Mouse (Mus musculus) cortical plate, adult 2 months (tissue): ENCODE data around the gene Sphk2. TPM values are rescaled to one million over a fixed set of nuclear protein-coding genes. Genes with fewer than 3 reads are reported as not detected.

Experiments used
- H3K27ac ChIP-seq: fragments of 200-500 bp; 2 replicates; pipeline ENCODE4 v1.5.1; 2012; ENCODE audit warnings: low read length, control low read depth, inconsistent platforms; ENCODE audit not compliant: insufficient read depth
- H3K4me1 ChIP-seq: fragments of 200-500 bp; 2 replicates; pipeline ENCODE4 v1.6.1; 2011; ENCODE audit warnings: low read length; ENCODE audit not compliant: control insufficient read depth, insufficient read depth
- H3K4me3 ChIP-seq: fragments of 200-500 bp; 2 replicates; pipeline ENCODE4 v1.5.1; 2011; ENCODE audit warnings: mild to moderate bottlenecking, low read length, control low read depth; ENCODE audit not compliant: insufficient read depth
- CTCF ChIP-seq: fragments of 200-500 bp; IDR thresholded peaks from 2 replicates; pipeline ENCODE4 v1.5.1; 2011; ENCODE audit warnings: mild to moderate bottlenecking, control low read depth, low read length; ENCODE audit not compliant: insufficient read depth; ENCODE audit errors: extremely low read depth
- POLR2A ChIP-seq: fragments of 200-500 bp; IDR thresholded peaks from 2 replicates; pipeline ENCODE4 v1.6.1; 2011; ENCODE audit warnings: mild to moderate bottlenecking, low read length, control low read depth; ENCODE audit not compliant: insufficient read depth; ENCODE audit errors: extremely low read depth
- polyA plus RNA-seq: library from polyadenylated mRNA; depleted of rRNA; stranded (reverse); fragments of >200 nt; gene quantifications from 2 replicates; pipeline ENCODE4 v1.2.3, GENCODE M21; 2012

Gene Sphk2
- polyA plus RNA-seq, 1 experiment = 22.5 TPM

GRCm38 (mm10) chr7:45706721-45707241 is 11.0 kb downstream of the Sphk2 start:
- Histone ChIP-seq H3K4me3 (peak overlapping the region; percentile 97), H3K4me1 (peaks cover 11% of the 10 kb centered on the region), H3K27ac (peak overlapping the region; percentile 100)
- TF ChIP-seq POLR2A (peak; percentile 46; the same call in 1 of the 2 replicates), CTCF (no peak)

GRCm38 (mm10) chr7:45705873-45706281 is 11.9 kb downstream of the Sphk2 start:
- H3K4me1 ChIP-seq = peaks cover 11% of the 10 kb centered on the region
- peak overlapping the region; percentile 100 for H3K27ac ChIP-seq
- H3K4me3 ChIP-seq = peak overlapping the region; percentile 97
- no peak for TF ChIP-seq CTCF
- TF ChIP-seq POLR2A = peak; percentile 59; the same call in 1 of the 2 replicates

GRCm38 (mm10) chr7:45705443-45705864 is 12.3 kb downstream of the Sphk2 start:
- Histone ChIP-seq H3K27ac (peak overlapping the region; percentile 100), H3K4me1 (peaks cover 11% of the 10 kb centered on the region), H3K4me3 (peak overlapping the region; percentile 97)
- TF ChIP-seq POLR2A (no peak), CTCF (no peak)

DNA sequence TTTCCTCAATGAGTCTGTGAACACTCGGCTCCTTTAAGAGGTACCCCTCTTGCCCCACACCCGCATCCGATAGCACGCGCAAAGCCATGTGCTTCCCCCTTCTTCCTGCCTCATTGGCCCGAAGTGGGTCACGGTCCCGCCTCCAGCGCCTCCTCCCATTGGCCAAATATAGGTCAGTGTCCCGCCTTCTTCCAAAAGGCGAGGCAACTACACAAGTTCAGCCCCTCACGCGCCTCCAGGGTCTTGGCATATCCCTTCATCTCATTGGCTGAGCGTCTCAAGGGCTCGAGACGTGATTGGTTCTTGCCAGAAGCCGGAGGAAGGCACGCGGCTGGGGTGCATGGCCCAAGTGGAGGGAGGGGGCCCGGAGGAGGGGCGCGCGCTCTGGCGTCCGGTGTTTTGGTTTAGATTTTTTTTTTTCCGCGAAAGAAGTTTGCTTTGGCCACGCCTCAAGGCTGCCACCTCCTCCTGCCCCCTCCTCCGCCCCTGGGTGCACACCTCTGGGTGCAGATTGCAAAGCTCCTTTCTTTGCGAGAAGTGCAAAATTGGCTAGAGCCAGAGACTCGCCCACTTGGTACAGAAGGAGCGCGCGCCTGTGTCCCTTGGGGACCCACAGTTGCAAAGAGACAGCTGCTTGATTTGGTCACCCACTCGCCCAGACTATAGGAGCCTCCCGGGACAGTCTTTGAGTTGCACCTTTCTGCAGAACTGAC is 12.9 kb downstream of the Sphk2 start, which contains the start of gene Dbp:
TSS of gene Dbp (plus strand) at position 359 of the 713 bp plus-strand sequence.
- H3K27ac ChIP-seq = peak within 1 kb of the TSS; percentile 100
- H3K4me3 ChIP-seq = peak within 1 kb of the TSS; percentile 97
- H3K4me1 ChIP-seq = peaks cover 11% of the 10 kb centered on the region
- TF ChIP-seq CTCF (no peak), POLR2A (peak; percentile 66)

DNA sequence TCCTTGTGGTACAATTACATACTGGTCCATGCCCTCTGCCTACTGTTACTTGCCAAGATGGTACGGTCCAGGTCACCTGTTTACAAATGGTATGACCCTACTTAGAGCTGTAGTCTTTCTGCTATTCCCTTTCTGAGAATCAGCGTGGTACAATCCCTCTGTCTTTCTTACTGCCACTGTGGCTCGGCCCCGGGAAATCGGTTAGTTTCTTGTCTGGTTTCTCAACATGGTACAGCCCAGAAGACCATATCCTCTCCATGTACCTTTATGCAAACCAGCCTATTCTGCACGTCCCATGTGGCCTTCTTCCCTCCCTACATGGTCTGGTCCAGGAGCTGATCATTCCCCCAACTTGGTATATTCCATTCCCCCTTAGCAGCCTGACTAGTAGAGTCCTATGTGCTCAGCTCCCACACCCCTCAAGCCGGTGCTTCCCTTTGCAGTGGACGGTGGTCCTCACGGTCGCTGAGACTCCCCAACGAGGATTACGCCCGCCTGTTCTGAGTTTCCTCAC is 13.7 kb downstream of the Sphk2 start:
- Histone ChIP-seq H3K27ac (peak overlapping the region; percentile 87), H3K4me1 (peaks cover 9% of the 10 kb centered on the region; the same call in 1 of the 2 replicates), H3K4me3 (peak overlapping the region; percentile 45)
- no peak for TF ChIP-seq CTCF
- peak; percentile 88 for TF ChIP-seq POLR2A

DNA sequence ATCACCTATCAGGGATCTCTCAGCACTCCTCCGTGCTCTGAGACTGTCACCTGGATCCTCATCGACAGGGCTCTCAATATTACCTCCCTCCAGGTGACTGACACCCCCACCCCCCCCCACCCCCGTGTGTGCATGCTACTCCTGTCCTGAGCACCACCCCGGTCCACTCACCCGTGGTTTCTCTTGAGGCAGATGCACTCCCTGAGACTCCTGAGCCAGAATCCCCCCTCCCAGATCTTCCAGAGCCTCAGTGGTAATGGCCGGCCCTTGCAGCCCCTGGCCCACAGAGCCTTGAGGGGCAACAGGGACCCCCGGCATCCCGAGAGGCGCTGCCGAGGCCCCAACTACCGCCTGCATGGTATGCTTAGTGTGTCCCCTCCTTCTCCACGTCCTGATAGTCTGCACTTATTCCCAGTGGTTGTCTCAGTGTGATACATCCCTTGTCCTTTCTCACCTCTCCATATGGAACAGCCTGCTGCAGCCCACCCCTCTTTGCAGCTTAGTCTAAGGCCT is 14.2 kb downstream of the Sphk2 start:
- Histone ChIP-seq H3K4me1 (peaks cover 6% of the 10 kb centered on the region; the same call in 1 of the 2 replicates), H3K27ac (peak overlapping the region; percentile 87), H3K4me3 (peak overlapping the region; percentile 45)
- TF ChIP-seq CTCF (no peak), POLR2A (no peak; the same call in 1 of the 2 replicates)

DNA sequence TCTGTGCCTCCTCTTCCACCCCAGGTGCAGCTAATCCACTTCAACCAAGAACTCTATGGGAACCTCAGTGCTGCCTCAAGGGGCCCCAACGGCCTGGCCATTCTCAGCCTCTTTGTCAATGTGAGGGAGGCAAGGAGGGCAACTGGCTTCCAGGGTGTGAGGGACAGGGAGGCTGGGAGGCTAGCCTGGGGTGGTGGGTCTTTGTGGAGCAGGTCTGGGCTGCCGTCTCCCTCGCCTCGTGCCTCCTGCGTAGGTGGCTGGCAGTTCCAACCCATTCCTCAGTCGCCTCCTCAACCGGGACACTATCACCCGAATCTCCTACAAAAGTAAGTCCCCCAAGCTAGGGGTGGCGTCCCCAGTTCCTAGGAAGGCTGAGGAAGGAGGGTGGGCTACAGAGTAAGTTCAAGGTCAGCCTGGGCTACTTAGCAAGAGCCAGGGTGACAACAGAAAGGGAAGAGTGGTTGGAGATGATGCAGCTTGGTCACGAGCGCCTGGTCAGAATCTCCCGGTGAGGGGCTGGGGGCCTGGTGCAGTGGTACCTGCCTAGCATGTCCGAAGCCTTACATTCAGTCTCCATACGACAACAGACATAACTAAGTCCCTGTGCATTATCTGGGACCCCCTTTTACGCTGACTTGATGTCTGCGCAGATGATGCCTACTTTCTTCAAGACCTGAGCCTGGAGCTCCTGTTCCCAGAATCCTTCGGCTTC is 14.8 kb downstream of the Sphk2 start:
- Histone ChIP-seq H3K4me1 (no peaks in the 10 kb centered on the region), H3K4me3 (no peak overlapping the region), H3K27ac (no peak overlapping the region)
- no peak for TF ChIP-seq POLR2A
- no peak for TF ChIP-seq CTCF

DNA sequence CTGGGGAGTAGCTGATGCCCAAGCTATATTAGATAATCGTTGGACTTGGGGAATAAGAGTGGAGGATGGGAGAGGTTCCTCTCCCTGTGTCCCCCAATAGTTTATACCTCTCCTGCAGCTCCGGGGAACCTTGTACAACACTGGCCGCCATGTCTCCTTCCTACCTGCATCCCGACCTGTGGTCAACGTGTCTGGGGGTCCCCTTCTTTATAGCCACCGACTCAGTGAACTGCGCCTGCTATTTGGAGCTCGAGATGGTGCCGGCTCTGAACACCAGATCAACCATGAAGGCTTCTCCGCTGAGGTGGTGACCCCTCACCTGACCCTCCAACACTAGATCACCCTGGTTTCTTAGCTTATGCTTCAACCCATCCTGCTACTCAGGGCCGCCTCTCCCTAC is 15.5 kb downstream of the Sphk2 start:
- H3K4me1 ChIP-seq = no peaks in the 10 kb centered on the region
- no peak overlapping the region for H3K4me3 ChIP-seq
- no peak overlapping the region for H3K27ac ChIP-seq
- no peak for TF ChIP-seq POLR2A
- no peak for TF ChIP-seq CTCF

DNA sequence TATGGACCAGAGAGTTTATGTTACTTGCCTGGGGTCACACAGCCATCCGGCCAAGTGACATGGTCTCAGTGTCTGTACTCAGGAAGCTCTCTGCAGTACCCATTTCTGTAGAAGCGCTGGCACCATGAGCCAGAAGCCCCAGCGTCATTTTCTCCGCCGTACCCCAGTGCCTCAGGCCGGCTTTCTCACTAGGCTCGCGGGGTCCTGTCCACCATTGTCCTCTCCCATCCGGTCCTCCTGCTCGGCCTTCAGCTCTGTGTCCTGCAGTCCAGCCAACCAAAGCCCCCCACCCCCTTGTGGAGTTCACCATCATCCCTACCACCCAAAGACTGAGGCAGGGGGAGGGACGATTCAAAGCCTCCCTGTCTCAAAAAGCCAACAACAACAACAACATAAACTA is 16.2 kb downstream of the Sphk2 start:
- TF ChIP-seq POLR2A = no peak
- no peak for TF ChIP-seq CTCF
- H3K4me1 ChIP-seq = no peaks in the 10 kb centered on the region
- peak overlapping the region; percentile 84 for H3K4me3 ChIP-seq
- no peak overlapping the region for H3K27ac ChIP-seq

GRCm38 (mm10) chr7:45701072-45701471 is 16.7 kb downstream of the Sphk2 start:
- TF ChIP-seq POLR2A (no peak), CTCF (no peak)

More at GRCm38 (mm10) chr7:45701072-45701471, 16.7 kb downstream of the Sphk2 start:
- H3K4me3 ChIP-seq = peak overlapping the region; percentile 84
- H3K27ac ChIP-seq = peak overlapping the region; percentile 22; the same call in 1 of the 2 replicates
- H3K4me1 ChIP-seq = no peaks in the 10 kb centered on the region
